Mouse (Mus musculus) forebrain, embryonic 15.5 days (tissue): ENCODE data around the gene Cdkn2b. TPM values are rescaled to one million over a fixed set of nuclear protein-coding genes. Genes with fewer than 3 reads are reported as not detected.

Experiments used
- ATAC-seq: fragments of 200-750 bp; cut with Nextera tagmentation; replicated peaks from 2 replicates; pipeline ENCODE4 v1.8.0; 2017; ENCODE audit warnings: mild to moderate bottlenecking, moderate TSS enrichment, moderate library complexity
- H3K27ac ChIP-seq: fragments of 300-500 bp; sonication (generic); replicated peaks from 2 replicates; pipeline ENCODE4 v1.5.1; 2015; ENCODE audit warnings: mild to moderate bottlenecking, inconsistent platforms
- H3K27me3 ChIP-seq: fragments of 300-500 bp; sonication (generic); 2 replicates; pipeline ENCODE4 v1.6.1; 2015; ENCODE audit warnings: inconsistent platforms
- H3K36me3 ChIP-seq: fragments of 300-500 bp; sonication (generic); 2 replicates; pipeline ENCODE4 v1.6.1; 2015; ENCODE audit warnings: mild to moderate bottlenecking, inconsistent platforms
- H3K4me1 ChIP-seq: fragments of 300-500 bp; sonication (generic); 2 replicates; pipeline ENCODE4 v1.6.1; 2015; ENCODE audit warnings: inconsistent platforms
- H3K4me2 ChIP-seq: fragments of 300-500 bp; sonication (generic); replicated peaks from 2 replicates; pipeline ENCODE4 v1.6.1; 2015; ENCODE audit warnings: mild to moderate bottlenecking, inconsistent platforms
- H3K4me3 ChIP-seq: fragments of 300-500 bp; sonication (generic); 2 replicates; pipeline ENCODE4 v1.5.1; 2015; ENCODE audit warnings: mild to moderate bottlenecking, inconsistent platforms
- H3K9ac ChIP-seq: fragments of 300-500 bp; sonication (generic); replicated peaks from 2 replicates; pipeline ENCODE4 v1.6.1; 2015; ENCODE audit warnings: mild to moderate bottlenecking, inconsistent platforms
- H3K9me3 ChIP-seq: fragments of 300-500 bp; sonication (generic); 2 replicates; pipeline ENCODE4 v1.6.1; 2016; ENCODE audit warnings: inconsistent platforms
- WGBS: fragments of 180-500 bp; shearing (Covaris S2); methylation state at CpG from one replicate; pipeline ENCODE4 v1.1.7; 2015; ENCODE audit warnings: mixed read lengths; 5-methylcytosine and 5-hydroxymethylcytosine counted together
- polyA plus RNA-seq: library from polyadenylated mRNA; unstranded; fragments of >200 nt; fragmentation: Nextera tagmentation; extraction: Ambion mirVana; gene quantifications from 2 replicates; pipeline ENCODE4 v1.2.1, GENCODE M21; 2015

Cdkn2b gene
- polyA plus RNA-seq, 1 experiment from 2014 or later: 0.76 TPM

GRCm38 (mm10) chr4:89272961-89273540 is 37.8 kb downstream of the Cdkn2b start:
- 0% methylated on average over 20 of the region's 20 CpGs for WGBS
- H3K27ac ChIP-seq: no peak overlapping the region
- H3K9me3 ChIP-seq: no peaks in the 10 kb centered on the region
- H3K4me1 ChIP-seq: no peaks in the 10 kb centered on the region
- H3K27me3 ChIP-seq: peaks cover 89% of the 10 kb centered on the region
- no peaks in the 10 kb centered on the region for H3K36me3 ChIP-seq
- ATAC-seq: no peak
- no peak overlapping the region for H3K9ac ChIP-seq
- H3K4me3 ChIP-seq: no peak overlapping the region
- no peak overlapping the region for H3K4me2 ChIP-seq

GRCm38 (mm10) chr4:89272101-89272718 is 38.6 kb downstream of the Cdkn2b start:
- 3% methylated on average over 18 of the region's 18 CpGs for WGBS
- Histone ChIP-seq H3K4me3 (no peak overlapping the region), H3K9me3 (no peaks in the 10 kb centered on the region), H3K4me2 (no peak overlapping the region), H3K27ac (no peak overlapping the region), H3K27me3 (peaks cover 86% of the 10 kb centered on the region), H3K36me3 (no peaks in the 10 kb centered on the region), H3K4me1 (no peaks in the 10 kb centered on the region), H3K9ac (no peak overlapping the region)
- ATAC-seq: no peak

- no peak overlapping the region for H3K9ac ChIP-seq
- ATAC-seq: no peak
- 100% methylated on average over 1 of the region's 1 CpGs for WGBS
- H3K9me3 ChIP-seq: no peaks in the 10 kb centered on the region
- H3K27me3 ChIP-seq: no peaks in the 10 kb centered on the region
- H3K4me3 ChIP-seq: no peak overlapping the region
- no peak overlapping the region for H3K4me2 ChIP-seq
- H3K27ac ChIP-seq: no peak overlapping the region
- no peaks in the 10 kb centered on the region for H3K36me3 ChIP-seq
- H3K4me1 ChIP-seq: no peaks in the 10 kb centered on the region
These were observed 53.1 kb downstream of the Cdkn2b start for GRCm38 (mm10) chr4:89257768-89258167.

Other genes starting within 250 kb of the Cdkn2b start
- gene Mtap, start 173.9 kb downstream of the Cdkn2b start, polyA plus RNA-seq: 27.8 and 29.3 TPM in 2 replicates
- not detected in 2 replicates for gene Cdkn2a, start 16.4 kb downstream of the Cdkn2b start, polyA plus RNA-seq